In the genomic region with DNA sequence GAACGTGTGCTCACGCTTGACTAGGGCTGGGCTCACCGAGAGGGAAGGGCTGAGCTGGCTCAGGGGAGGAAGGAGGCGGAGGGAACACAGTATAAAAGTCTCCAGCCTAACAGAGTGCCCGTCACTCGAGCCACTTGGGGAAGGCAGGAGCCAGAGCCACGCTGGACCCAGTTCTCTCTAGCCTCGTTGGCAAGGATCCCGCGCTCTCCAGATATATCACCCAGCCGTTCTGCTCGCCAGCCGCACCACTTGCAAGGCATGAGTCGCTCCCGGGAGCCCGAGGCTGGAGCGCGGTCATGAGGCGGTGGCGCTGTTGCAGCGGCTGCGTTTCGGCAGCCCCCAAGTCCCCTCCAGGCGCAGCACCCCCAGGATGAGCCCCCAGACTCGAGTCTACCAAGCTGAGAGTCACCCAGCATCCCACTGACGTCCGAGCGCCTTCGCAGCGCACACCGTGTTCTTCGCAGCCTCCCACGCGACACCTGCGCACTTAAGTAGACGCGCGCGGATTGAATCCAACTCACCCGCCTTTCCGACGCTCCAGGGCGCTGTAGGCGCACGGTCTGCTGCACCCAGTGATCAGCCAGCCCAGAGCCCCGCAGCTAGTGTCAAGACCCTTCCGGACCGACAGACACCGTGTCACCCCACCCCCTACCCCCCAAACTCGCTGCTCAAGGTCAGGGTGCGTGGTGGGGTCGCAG, we compare ENCODE assay signal across 8 mouse cellular contexts. TPM values are rescaled to one million over a fixed set of nuclear protein-coding genes. Genes with fewer than 3 reads are reported as not detected.
DNase-seq lines count a peak whose midpoint lies in the region; ATAC-seq and TF ChIP-seq lines count a peak whose summit lies in the region.

No protein-coding gene starts in this region.

- no peak; the same call in 1 of the 2 replicates for TF ChIP-seq POLR2A in olfactory bulb, adult 2 months (IDR thresholded peaks at IDR 0.05; ENCODE audit: insufficient read depth, low read depth, low read length)

- H3K9ac ChIP-seq in liver, embryonic 16.5 days (ENCODE audit: low read depth, low read length), result no peak overlapping the region

- H3K27ac ChIP-seq in layer of hippocampus, adult 2 months, result peak overlapping the region; percentile 98
- H3K27ac ChIP-seq in liver, embryonic 16.5 days (ENCODE audit: low read length), result no peak overlapping the region
- H3K27ac ChIP-seq in olfactory bulb, adult 2 months (ENCODE audit: insufficient read depth, low read depth, low read length), result no peak overlapping the region

- ATAC-seq in liver, embryonic 16.5 days (ENCODE audit: low read depth), result 0 out of 2 replicates have a peak, but pooled peaks have one; percentile 13

- H3K4me3 ChIP-seq in layer of hippocampus, adult 2 months, result peak overlapping the region; percentile 93
- peak overlapping the region; percentile 60 for H3K4me3 ChIP-seq in liver, embryonic 16.5 days (ENCODE audit: low read depth, low read length)
- H3K4me3 ChIP-seq in olfactory bulb, adult 2 months (ENCODE audit: insufficient read depth, low read depth, low read length), result peak overlapping the region; percentile 76

- peaks cover 47% of the 10 kb centered on the region for H3K27me3 ChIP-seq in liver, embryonic 16.5 days (ENCODE audit: control insufficient read depth, insufficient read depth, low read depth, low read length)

- H3K4me1 ChIP-seq in liver, embryonic 16.5 days (ENCODE audit: control insufficient read depth, low read depth, low read length), result no peaks in the 10 kb centered on the region
- H3K4me1 ChIP-seq in olfactory bulb, adult 2 months (ENCODE audit: control insufficient read depth, insufficient read depth, low read length), result 0 out of 2 replicates have a peak, but pooled peaks cover 4% of the 10 kb centered on the region

- WGBS in liver, embryonic 16.5 days (ENCODE audit: insufficient replicate concordance), result under 1% methylated on average over 52 of the region's 52 CpGs
- under 1% methylated on average over 52 of the region's 52 CpGs for WGBS in olfactory bulb, adult 2 months

- TF ChIP-seq CTCF in layer of hippocampus, adult 2 months (conservative IDR thresholded peaks at IDR 0.05), result peak; percentile 29
- TF ChIP-seq CTCF in olfactory bulb, adult 2 months (IDR thresholded peaks at IDR 0.05; ENCODE audit: insufficient read depth, low read depth, low read length), result no peak

- no peaks in the 10 kb centered on the region for H3K36me3 ChIP-seq in liver, embryonic 16.5 days (ENCODE audit: control insufficient read depth, insufficient read depth)

- peak; percentile 36 for DNase-seq in NIH3T3 (ENCODE audit: low read depth)
- DNase-seq in cerebellum, postnatal 10 days, result peak; percentile 73 to 79
- peak; percentile 49 to 81 for DNase-seq in frontal cortex, adult 2 months (ENCODE audit: extremely low spot score in 1 of 2, low spot score in 1 of 2)
- DNase-seq in heart, postnatal 4 days, result peak; percentile 72
- peak; percentile 53 to 61 for DNase-seq in layer of hippocampus, adult 2 months (ENCODE audit: low spot score in 2 of 2)
- peak; percentile 55 for DNase-seq in urinary bladder, postnatal 25 days (ENCODE audit: low spot score)

- no peaks in the 10 kb centered on the region for H3K9me3 ChIP-seq in liver, embryonic 16.5 days (replicated peaks; ENCODE audit: control insufficient read depth, low read length)

- H3K4me2 ChIP-seq in liver, embryonic 16.5 days (ENCODE audit: low read depth, low read length), result peak overlapping the region; percentile 77

RNA-seq across cellular contexts. Expression of a gene that starts 0.8 kb away (rescaled TPM):
- polyA plus RNA-seq in frontal cortex, adult 2 months (2012; rRNA removed), result 2.9 and 3.9 TPM in 2 replicates
- under 1 TPM; 0.47 to 0.69 TPM for total RNA-seq in heart, postnatal 4 days (2021)
- 1 to 10 TPM; 6.0 TPM for total RNA-seq in layer of hippocampus, adult 2 months (2021)
- not detected in 2 replicates for polyA plus RNA-seq in liver, embryonic 16.5 days (2015; fragmentation: Nextera tagmentation; extraction: Ambion mirVana)
- polyA plus RNA-seq in olfactory bulb, adult 2 months (2012; ENCODE audit: insufficient read depth, insufficient read length, low replicate concordance, missing spikeins), result not detected in 2 replicates
